Mouse (Mus musculus): Measurements from ENCODE around the gene Camsap2.

Camsap2 gene

GRCm38 (mm10) chr1:136345454-136346372, at the start of gene Camsap2:
TSS of gene Camsap2 (minus strand) at chr1:136346104.
- no peak for DNase-seq (ENCODE audit: extremely low spot score, low read depth, low spot score)

GRCm38 (mm10) chr1:136395073-136395472, 49.2 kb upstream of the Camsap2 start:
- DNase-seq (ENCODE audit: extremely low spot score, low read depth, low spot score) = no peak

- no peak for DNase-seq (ENCODE audit: extremely low spot score, low read depth, low spot score)
Observed at GRCm38 (mm10) chr1:136394506-136394905, 48.6 kb upstream of the Camsap2 start.

- DNase-seq (ENCODE audit: extremely low spot score, low read depth, low spot score) = no peak
Observed at GRCm38 (mm10) chr1:136386914-136387313, 41.0 kb upstream of the Camsap2 start.

- no peak for DNase-seq (ENCODE audit: extremely low spot score, low read depth, low spot score)
Observed at GRCm38 (mm10) chr1:136381583-136381982, 35.7 kb upstream of the Camsap2 start.

- no peak for DNase-seq (ENCODE audit: extremely low spot score, low read depth, low spot score)
Observed at GRCm38 (mm10) chr1:136381169-136381568, 35.3 kb upstream of the Camsap2 start.

- DNase-seq (ENCODE audit: extremely low spot score, low read depth, low spot score) = no peak
Observed at GRCm38 (mm10) chr1:136380606-136381005, 34.7 kb upstream of the Camsap2 start.

GRCm38 (mm10) chr1:136380161-136380560, 34.3 kb upstream of the Camsap2 start:
- DNase-seq (ENCODE audit: extremely low spot score, low read depth, low spot score) = no peak

- no peak for DNase-seq (ENCODE audit: extremely low spot score, low read depth, low spot score)
Observed at GRCm38 (mm10) chr1:136379261-136379660, 33.4 kb upstream of the Camsap2 start.

GRCm38 (mm10) chr1:136365986-136366385, 20.1 kb upstream of the Camsap2 start:
- DNase-seq (ENCODE audit: extremely low spot score, low read depth, low spot score) = no peak

GRCm38 (mm10) chr1:136364711-136365110, 18.8 kb upstream of the Camsap2 start:
- no peak for DNase-seq (ENCODE audit: extremely low spot score, low read depth, low spot score)

- DNase-seq (ENCODE audit: extremely low spot score, low read depth, low spot score) = no peak
Observed at GRCm38 (mm10) chr1:136363035-136363434, 17.1 kb upstream of the Camsap2 start.

- no peak for DNase-seq (ENCODE audit: extremely low spot score, low read depth, low spot score)
Observed at GRCm38 (mm10) chr1:136362567-136362966, 16.7 kb upstream of the Camsap2 start.

- DNase-seq (ENCODE audit: extremely low spot score, low read depth, low spot score) = no peak
Observed at GRCm38 (mm10) chr1:136361373-136361772, 15.5 kb upstream of the Camsap2 start.

- no peak for DNase-seq (ENCODE audit: extremely low spot score, low read depth, low spot score)
Observed at GRCm38 (mm10) chr1:136360909-136361308, 15.0 kb upstream of the Camsap2 start.

- DNase-seq (ENCODE audit: extremely low spot score, low read depth, low spot score) = no peak
Observed at GRCm38 (mm10) chr1:136358841-136359360, 13.0 kb upstream of the Camsap2 start.

- no peak for DNase-seq (ENCODE audit: extremely low spot score, low read depth, low spot score)
Observed at GRCm38 (mm10) chr1:136355651-136356050, 9.7 kb upstream of the Camsap2 start.

GRCm38 (mm10) chr1:136350699-136351200, 4.8 kb upstream of the Camsap2 start:
- DNase-seq (ENCODE audit: extremely low spot score, low read depth, low spot score) = no peak

- no peak for DNase-seq (ENCODE audit: extremely low spot score, low read depth, low spot score)
Observed at GRCm38 (mm10) chr1:136348137-136348536, 2.2 kb upstream of the Camsap2 start.

GRCm38 (mm10) chr1:136347140-136347539, 1.2 kb upstream of the Camsap2 start:
- DNase-seq (ENCODE audit: extremely low spot score, low read depth, low spot score) = no peak

- no peak for DNase-seq (ENCODE audit: extremely low spot score, low read depth, low spot score)
Observed at GRCm38 (mm10) chr1:136346373-136347035, 600 bp upstream of the Camsap2 start.
